Mouse (Mus musculus) brown adipose tissue, adult 24 weeks (tissue): Measurements from ENCODE around the gene Ell. TPM values are rescaled to one million over a fixed set of nuclear protein-coding genes. Genes with fewer than 3 reads are reported as not detected.

Experiments
- H3K27ac ChIP-seq: fragments of 200-500 bp; replicated peaks from 2 replicates; pipeline ENCODE4 v1.5.1; 2012; ENCODE audit warnings: low read depth, mild to moderate bottlenecking, low read length
- H3K4me1 ChIP-seq: fragments of 200-500 bp; 2 replicates; pipeline ENCODE4 v1.6.1; 2012; ENCODE audit warnings: low read length, mixed read lengths; ENCODE audit not compliant: control insufficient read depth, insufficient read depth, insufficient read length
- H3K4me3 ChIP-seq: fragments of 200-500 bp; 2 replicates; pipeline ENCODE4 v1.5.1; 2012; ENCODE audit warnings: low read depth, mild to moderate bottlenecking, low read length, moderate library complexity; ENCODE audit not compliant: insufficient read depth
- polyA plus RNA-seq: library from polyadenylated mRNA; stranded (reverse); fragments of >200 nt; gene quantifications from 2 replicates; pipeline ENCODE4 v1.2.4, GENCODE M21; 2012; ENCODE audit not compliant: missing spikeins, insufficient read depth, insufficient read length

Gene Ell
- polyA plus RNA-seq = 7.3 and 9.1 TPM in 2 replicates

GRCm38 (mm10) chr8:70539077-70539813 is at the start of gene Ell:
Gene Ell, plus strand, starts transcription at chr8:70539457.
- H3K4me1 ChIP-seq = peaks cover 26% of the 10 kb centered on the region
- peak within 1 kb of the TSS; percentile 87 for H3K4me3 ChIP-seq
- peak within 1 kb of the TSS; percentile 92 for H3K27ac ChIP-seq

DNA sequence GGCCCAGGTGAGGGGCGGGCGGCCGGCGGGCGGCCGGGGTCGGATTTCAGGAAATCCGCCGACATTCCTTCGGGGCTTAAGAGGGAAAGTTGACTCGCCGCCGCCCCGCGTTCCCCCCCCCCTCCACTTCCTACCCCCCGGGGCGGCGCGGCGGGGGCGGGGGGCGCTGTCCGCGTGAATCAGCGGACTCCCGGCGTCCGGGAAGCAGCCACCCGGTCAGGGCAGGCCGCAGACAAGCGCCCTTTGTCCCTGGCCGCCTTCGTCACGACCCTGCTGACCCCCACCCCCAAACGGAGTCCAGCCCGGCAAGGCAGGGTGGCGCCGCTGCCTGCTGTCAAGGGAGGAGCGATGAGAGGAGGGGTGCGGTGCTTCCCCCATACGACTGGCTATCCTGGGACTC is 49.7 kb upstream of the Ell start:
- no peaks in the 10 kb centered on the region; the same call in 1 of the 2 replicates for H3K4me1 ChIP-seq
- peak overlapping the region; percentile 41 for H3K4me3 ChIP-seq
- H3K27ac ChIP-seq = no peak overlapping the region

DNA sequence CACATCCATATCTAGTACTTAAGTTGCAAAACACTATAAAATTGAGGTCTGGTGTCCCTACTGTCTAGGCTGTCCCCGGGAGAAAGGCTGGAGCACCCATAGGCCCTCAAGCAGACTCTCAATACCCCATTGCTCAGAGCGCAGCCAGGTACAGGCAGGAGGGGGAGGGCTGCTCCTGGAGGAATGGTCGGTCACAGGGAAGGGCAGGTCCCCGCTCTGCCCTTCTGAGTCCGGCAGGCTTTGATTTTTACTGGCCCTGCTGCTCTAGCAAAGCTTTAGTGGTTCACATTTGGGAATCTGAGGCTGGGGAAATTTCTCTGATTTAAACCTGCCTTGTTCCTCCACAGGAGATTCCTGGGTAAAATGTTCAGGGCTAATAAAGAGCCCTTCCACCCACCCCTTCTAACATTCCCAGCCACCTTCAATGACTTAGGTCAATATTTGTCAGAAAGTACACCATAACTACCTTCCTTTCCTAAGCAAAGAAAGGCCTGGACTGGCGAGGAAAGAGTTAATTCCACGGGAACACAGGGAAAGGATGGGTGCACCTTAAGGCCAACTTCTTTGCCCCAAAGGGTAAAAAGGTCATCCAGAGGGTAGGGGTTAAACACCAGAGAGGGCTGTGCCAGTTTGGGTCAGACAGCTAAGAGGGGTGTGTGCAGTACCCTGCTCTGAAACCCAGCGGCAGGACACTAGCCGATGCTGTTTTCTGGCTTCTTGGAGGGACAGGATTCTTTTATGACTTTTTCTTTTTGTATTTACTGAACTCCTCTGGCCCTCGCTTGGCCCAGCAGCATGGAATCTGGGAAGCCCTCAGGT is 49.0 kb upstream of the Ell start:
- Histone ChIP-seq H3K27ac (no peak overlapping the region), H3K4me3 (peak overlapping the region; percentile 41), H3K4me1 (no peaks in the 10 kb centered on the region; the same call in 1 of the 2 replicates)

DNA sequence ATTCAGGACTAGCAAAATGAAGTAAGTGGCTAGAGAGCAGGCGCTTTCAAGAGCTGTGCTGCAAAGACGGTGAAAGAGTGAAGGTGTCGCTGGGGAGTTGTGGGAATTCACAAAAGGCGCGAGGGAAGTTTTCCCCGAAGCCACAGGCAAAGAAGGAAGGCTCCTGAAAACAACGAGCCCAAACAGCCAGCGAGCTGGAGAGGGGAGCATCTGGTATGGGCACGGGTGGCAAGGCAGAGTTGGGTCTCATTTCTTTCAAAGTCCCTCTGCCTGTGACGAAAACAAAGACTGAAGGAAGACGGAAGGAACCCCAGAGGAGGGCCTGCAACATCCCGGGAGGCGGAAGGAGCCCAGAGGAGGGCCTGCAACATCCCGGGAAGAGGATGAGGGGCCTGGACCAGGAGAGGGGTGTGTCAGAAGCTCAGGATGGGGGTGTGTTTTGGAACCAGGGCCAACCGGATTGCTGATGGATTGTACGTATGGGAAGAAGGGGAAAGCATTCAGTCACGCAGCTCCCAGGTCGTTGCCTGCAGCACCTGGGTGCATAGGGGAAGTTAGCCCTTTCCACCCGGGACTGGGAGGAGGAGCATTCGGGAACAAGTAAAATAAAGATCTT is 48.3 kb upstream of the Ell start:
- Histone ChIP-seq H3K27ac (no peak overlapping the region), H3K4me3 (peak overlapping the region; percentile 7; the same call in 1 of the 2 replicates), H3K4me1 (no peaks in the 10 kb centered on the region; the same call in 1 of the 2 replicates)

- H3K27ac ChIP-seq = no peak within 1 kb of the TSS
- peak within 1 kb of the TSS; percentile 36 for H3K4me3 ChIP-seq
- no peaks in the 10 kb centered on the region; the same call in 1 of the 2 replicates for H3K4me1 ChIP-seq
Observed at GRCm38 (mm10) chr8:70492664-70493640, 46.3 kb upstream of the Ell start, which contains the start of gene Crlf1. Gene Crlf1, plus strand, starts transcription at chr8:70493158.

DNA sequence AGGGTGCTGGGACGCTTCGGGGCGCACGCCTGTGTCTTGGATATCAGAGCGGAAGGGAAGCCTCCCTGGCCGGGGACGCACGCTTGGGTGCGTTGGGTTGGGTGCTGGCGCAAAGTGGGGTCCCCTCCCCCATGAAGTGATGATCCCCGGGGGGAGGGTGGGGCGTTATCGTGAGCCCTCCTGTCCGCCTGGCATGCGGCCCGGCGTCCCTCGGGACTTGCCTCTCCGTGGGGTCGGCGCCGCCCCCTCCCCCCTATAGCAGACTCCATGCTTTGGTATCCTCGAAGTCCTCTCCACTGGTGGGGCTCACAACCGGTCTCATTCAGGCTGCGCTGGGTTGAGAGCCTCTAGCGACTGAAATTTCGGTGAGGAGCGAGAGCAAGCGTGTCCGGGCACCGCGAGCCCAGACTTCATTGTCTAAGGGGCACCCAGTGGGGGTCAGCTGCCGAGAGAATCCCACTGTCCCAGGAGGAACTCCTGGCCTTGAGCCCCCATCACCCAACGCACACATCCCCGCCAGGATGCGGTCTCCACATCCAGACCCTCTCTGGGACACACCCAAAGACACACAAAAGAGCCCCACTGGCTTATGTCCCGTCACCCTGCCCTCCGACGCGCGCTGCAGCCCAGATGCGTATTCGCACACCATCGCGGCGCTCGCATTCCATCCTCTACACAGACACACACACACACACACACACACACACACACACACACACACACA is 45.4 kb upstream of the Ell start:
- Histone ChIP-seq H3K4me1 (no peaks in the 10 kb centered on the region), H3K27ac (no peak overlapping the region), H3K4me3 (peak overlapping the region; percentile 30)

DNA sequence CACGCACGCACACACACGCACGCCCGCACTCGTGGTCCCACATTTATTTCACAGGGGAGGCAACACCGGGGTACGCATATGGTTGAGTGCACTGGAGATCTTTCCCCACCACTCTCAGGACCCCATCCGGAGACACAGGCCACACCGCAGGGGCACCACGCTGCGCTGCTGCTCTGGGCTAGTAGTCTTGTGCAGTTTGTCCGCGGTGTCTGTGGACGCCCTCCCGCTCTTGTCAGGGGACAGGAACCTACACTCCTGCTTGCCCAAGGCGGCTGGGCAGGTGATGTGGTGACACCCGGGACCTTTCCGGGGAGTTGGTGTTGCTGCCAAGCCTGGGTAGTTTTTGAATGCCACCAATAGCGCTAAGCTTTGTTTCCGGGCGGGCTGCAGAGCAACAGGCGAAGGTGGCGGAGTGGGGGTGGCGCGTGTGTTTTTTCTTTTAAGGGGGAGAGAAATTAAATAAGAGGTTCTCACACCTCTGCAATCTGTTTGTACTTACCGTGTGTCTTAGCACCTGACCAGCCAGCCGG is 44.8 kb upstream of the Ell start:
- Histone ChIP-seq H3K4me1 (no peaks in the 10 kb centered on the region), H3K4me3 (no peak overlapping the region), H3K27ac (no peak overlapping the region)

- Histone ChIP-seq H3K4me3 (no peak overlapping the region), H3K4me1 (no peaks in the 10 kb centered on the region), H3K27ac (no peak overlapping the region)
Observed at GRCm38 (mm10) chr8:70495001-70495770, 44.1 kb upstream of the Ell start.

- Histone ChIP-seq H3K4me3 (no peak overlapping the region), H3K4me1 (no peaks in the 10 kb centered on the region), H3K27ac (no peak overlapping the region)
Observed at GRCm38 (mm10) chr8:70495771-70496062, 43.5 kb upstream of the Ell start.

GRCm38 (mm10) chr8:70500386-70501301 is 38.6 kb upstream of the Ell start:
- no peak overlapping the region for H3K27ac ChIP-seq
- no peak overlapping the region for H3K4me3 ChIP-seq
- H3K4me1 ChIP-seq = peaks cover 2% of the 10 kb centered on the region; the same call in 1 of the 2 replicates

- Histone ChIP-seq H3K4me1 (peaks cover 5% of the 10 kb centered on the region; the same call in 1 of the 2 replicates), H3K27ac (no peak overlapping the region), H3K4me3 (no peak overlapping the region)
Observed at GRCm38 (mm10) chr8:70501820-70502529, 37.3 kb upstream of the Ell start.

GRCm38 (mm10) chr8:70502540-70502939 is 36.7 kb upstream of the Ell start:
- H3K4me3 ChIP-seq = no peak overlapping the region
- H3K27ac ChIP-seq = no peak overlapping the region
- H3K4me1 ChIP-seq = peaks cover 5% of the 10 kb centered on the region; the same call in 1 of the 2 replicates
